Mouse (Mus musculus) cerebellum, adult 11 months (tissue): ENCODE data around the gene Foxd1.

Source experiments
- DNase-seq: peaks from one replicate; pipeline ENCODE4 v3.0.0; 2022

Gene Foxd1

GRCm38 (mm10) chr13:98354090-98354801 is at the start of gene Foxd1:
Gene Foxd1 (plus strand): TSS chr13:98354242.
- DNase-seq: no peak

GRCm38 (mm10) chr13:98305257-98305656 is 48.8 kb upstream of the Foxd1 start:
- DNase-seq: no peak

GRCm38 (mm10) chr13:98306393-98306792 is 47.6 kb upstream of the Foxd1 start:
- no peak for DNase-seq

- no peak for DNase-seq
Measured at GRCm38 (mm10) chr13:98306852-98307475, 47.1 kb upstream of the Foxd1 start.

- no peak for DNase-seq
Measured at GRCm38 (mm10) chr13:98308004-98308403, 46.0 kb upstream of the Foxd1 start.

GRCm38 (mm10) chr13:98308724-98309123 is 45.3 kb upstream of the Foxd1 start:
- no peak for DNase-seq

- no peak for DNase-seq
Measured at GRCm38 (mm10) chr13:98311597-98311996, 42.4 kb upstream of the Foxd1 start.

GRCm38 (mm10) chr13:98313631-98314030 is 40.4 kb upstream of the Foxd1 start:
- no peak for DNase-seq

GRCm38 (mm10) chr13:98315124-98315523 is 38.9 kb upstream of the Foxd1 start:
- DNase-seq: no peak

GRCm38 (mm10) chr13:98316140-98316479 is 37.9 kb upstream of the Foxd1 start:
- no peak for DNase-seq

GRCm38 (mm10) chr13:98316480-98317245 is 37.4 kb upstream of the Foxd1 start, which contains the start of gene Btf3:
Gene Btf3 (minus strand): TSS chr13:98317006.
- peak; percentile 92 for DNase-seq

GRCm38 (mm10) chr13:98317246-98317677 is 36.8 kb upstream of the Foxd1 start:
- DNase-seq: no peak

GRCm38 (mm10) chr13:98317911-98318310 is 36.1 kb upstream of the Foxd1 start:
- no peak for DNase-seq

- DNase-seq: no peak
Measured at GRCm38 (mm10) chr13:98325034-98325433, 29.0 kb upstream of the Foxd1 start.

- no peak for DNase-seq
Measured at GRCm38 (mm10) chr13:98332106-98332505, 21.9 kb upstream of the Foxd1 start.

- DNase-seq: no peak
Measured at GRCm38 (mm10) chr13:98336205-98336604, 17.8 kb upstream of the Foxd1 start.

GRCm38 (mm10) chr13:98340506-98340905 is 13.5 kb upstream of the Foxd1 start:
- DNase-seq: no peak

GRCm38 (mm10) chr13:98349491-98349890 is 4.6 kb upstream of the Foxd1 start:
- DNase-seq: no peak

GRCm38 (mm10) chr13:98351527-98351926 is 2.5 kb upstream of the Foxd1 start:
- DNase-seq: no peak

GRCm38 (mm10) chr13:98352381-98352975 is 1.6 kb upstream of the Foxd1 start:
- no peak for DNase-seq

- no peak for DNase-seq
Measured at GRCm38 (mm10) chr13:98353709-98354089, 343 bp upstream of the Foxd1 start.

- DNase-seq: no peak
Measured at GRCm38 (mm10) chr13:98354871-98355558, 973 bp downstream of the Foxd1 start.
